Mouse (Mus musculus): ENCODE measurements at regions not wholly inside any gene's neighbourhood (a gene's known extent, or its start where the extent isn't known, plus 50 kb on each side); places are given as distances from the start of the nearest gene placed in this dataset.

DNA sequence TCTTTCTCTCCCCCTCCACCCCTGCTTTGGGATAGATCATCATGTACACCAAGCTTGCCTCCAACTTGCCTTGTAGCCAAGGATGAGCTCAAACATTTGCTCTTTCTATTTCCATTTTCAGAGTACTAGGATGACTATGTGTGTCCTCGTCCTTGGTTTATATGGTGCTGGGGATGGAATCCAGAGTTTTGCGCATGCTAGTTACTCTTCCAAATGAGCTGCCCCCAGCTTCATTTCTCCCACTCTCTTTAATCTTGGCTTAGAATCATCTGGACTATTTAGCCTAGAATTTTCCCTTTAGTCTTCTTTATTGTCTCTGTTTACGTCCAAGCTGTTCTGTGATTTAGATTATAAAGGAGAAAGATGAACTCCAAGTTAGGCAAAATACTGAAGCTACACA lies 349.2 kb downstream of the Nucb2 start:
- TF ChIP-seq CTCF (IDR thresholded peaks at IDR 0.05; ENCODE audit: low read depth, low read length) (no peak), GATA1 (IDR thresholded peaks at IDR 0.05; ENCODE audit: borderline replicate concordance, low read length) (no peak)
